Mouse (Mus musculus) CD8-positive naive resting alpha-beta T cell, adult 57 days (primary cell): Measurements from ENCODE around the gene Whrn. TPM values are rescaled to one million over a fixed set of nuclear protein-coding genes. Genes with fewer than 3 reads are reported as not detected.

Experiments
- total RNA-seq: library from RNA; stranded (reverse); gene quantifications from one replicate; pipeline ENCODE4 v1.2.4, GENCODE M21; 2023

Gene Whrn
- total RNA-seq: 17.9 TPM

GRCm38 (mm10) chr4:63495915-63496278 lies at the start of gene Whrn:
Gene Whrn, minus strand, starts transcription at chr4:63495991.

GRCm38 (mm10) chr4:63544494-63545230 lies 48.9 kb upstream of the Whrn start, which contains the start of gene Atp6v1g1:
Gene Atp6v1g1, plus strand, starts transcription at chr4:63544772.

GRCm38 (mm10) chr4:63403040-63403959 lies 92.5 kb downstream of the Whrn start, which contains the start of gene Akna:
Gene Akna, minus strand, starts transcription at chr4:63403354.

Other genes starting within 250 kb of the Whrn start
- gene Orm1, start 151.4 kb downstream of the Whrn start, total RNA-seq: not detected
- gene Orm3, start 139.8 kb downstream of the Whrn start, total RNA-seq: not detected
- not detected for gene Orm2, start 133.5 kb downstream of the Whrn start, total RNA-seq
- gene Akna, start 92.6 kb downstream of the Whrn start, total RNA-seq: 274 TPM
- gene Atp6v1g1, start 48.8 kb upstream of the Whrn start, total RNA-seq: 62.9 TPM
- gene Tmem268, start 62.8 kb upstream of the Whrn start, total RNA-seq: 22.4 TPM
- gene Gm11213, start 109.3 kb upstream of the Whrn start, total RNA-seq: not detected
- gene Tex48, start 126.4 kb upstream of the Whrn start, total RNA-seq: not detected
- gene Gm11214, start 167.4 kb upstream of the Whrn start, total RNA-seq: not detected
- gene Tnfsf15, start 249.1 kb upstream of the Whrn start, total RNA-seq: not detected